Mouse (Mus musculus): ENCODE results near the gene Rac2. TPM values are rescaled to one million over a fixed set of nuclear protein-coding genes. Genes with fewer than 3 reads are reported as not detected.

The Rac2 gene
- polyA plus RNA-seq, 1 experiment from 2014 or later: 6.4 TPM

- no peak for DNase-seq (ENCODE audit: low spot score)
- Histone ChIP-seq H3K27me3 (ENCODE audit: control insufficient read depth, insufficient read depth, low read length) (no peaks in the 10 kb centered on the region), H3K36me3 (ENCODE audit: control insufficient read depth, insufficient read depth, low read length) (no peaks in the 10 kb centered on the region), H3K4me2 (replicated peaks; ENCODE audit: low read depth, low read length) (no peak overlapping the region), H3K9ac (ENCODE audit: low read depth, low read length) (no peak overlapping the region), H3K4me3 (ENCODE audit: low read depth, low read length) (no peak overlapping the region), H3K4me1 (replicated peaks; ENCODE audit: control insufficient read depth, insufficient read depth, low read length) (peaks cover 3% of the 10 kb centered on the region; the same call in 1 of the 2 replicates), H3K27ac (ENCODE audit: low read depth, low read length) (no peak overlapping the region), H3K9me3 (ENCODE audit: control insufficient read depth, low read length) (no peaks in the 10 kb centered on the region)
- no peak for ATAC-seq (ENCODE audit: low FRiP score)
- WGBS: 91% methylated on average over 6 of the region's 6 CpGs
Observed at GRCm38 (mm10) chr15:78510736-78511135, 61.8 kb downstream of the Rac2 start.

GRCm38 (mm10) chr15:78510121-78510576, 62.4 kb downstream of the Rac2 start:
- Histone ChIP-seq H3K27ac (ENCODE audit: low read depth, low read length) (0 out of 2 replicates have a peak overlapping the region, but pooled peaks have one; percentile 52), H3K27me3 (ENCODE audit: control insufficient read depth, insufficient read depth, low read length) (no peaks in the 10 kb centered on the region), H3K4me1 (replicated peaks; ENCODE audit: control insufficient read depth, insufficient read depth, low read length) (peaks cover 3% of the 10 kb centered on the region; the same call in 1 of the 2 replicates), H3K9me3 (ENCODE audit: control insufficient read depth, low read length) (no peaks in the 10 kb centered on the region), H3K9ac (ENCODE audit: low read depth, low read length) (peak overlapping the region; percentile 32; the same call in 1 of the 2 replicates), H3K36me3 (ENCODE audit: control insufficient read depth, insufficient read depth, low read length) (no peaks in the 10 kb centered on the region), H3K4me2 (replicated peaks; ENCODE audit: low read depth, low read length) (peak overlapping the region; percentile 5; the same call in 1 of the 2 replicates), H3K4me3 (ENCODE audit: low read depth, low read length) (no peak overlapping the region)
- DNase-seq (ENCODE audit: low spot score): no peak
- no peak for ATAC-seq (ENCODE audit: low FRiP score)
- WGBS: 67% methylated on average over 8 of the region's 8 CpGs

- Histone ChIP-seq H3K27me3 (ENCODE audit: control insufficient read depth, insufficient read depth, low read length) (no peaks in the 10 kb centered on the region), H3K4me3 (ENCODE audit: low read depth, low read length) (no peak overlapping the region), H3K36me3 (ENCODE audit: control insufficient read depth, insufficient read depth, low read length) (no peaks in the 10 kb centered on the region), H3K27ac (ENCODE audit: low read depth, low read length) (0 out of 2 replicates have a peak overlapping the region, but pooled peaks have one; percentile 52), H3K9ac (ENCODE audit: low read depth, low read length) (peak overlapping the region; percentile 32; the same call in 1 of the 2 replicates), H3K9me3 (ENCODE audit: control insufficient read depth, low read length) (no peaks in the 10 kb centered on the region), H3K4me1 (replicated peaks; ENCODE audit: control insufficient read depth, insufficient read depth, low read length) (peaks cover 3% of the 10 kb centered on the region; the same call in 1 of the 2 replicates), H3K4me2 (replicated peaks; ENCODE audit: low read depth, low read length) (peak overlapping the region; percentile 5; the same call in 1 of the 2 replicates)
- no peak for ATAC-seq (ENCODE audit: low FRiP score)
- peak; percentile 48 for DNase-seq (ENCODE audit: low spot score)
- 44% methylated on average over 12 of the region's 12 CpGs for WGBS
Observed at GRCm38 (mm10) chr15:78509297-78509899, 63.2 kb downstream of the Rac2 start.

Other genes starting within 250 kb of the Rac2 start
- gene Csf2rb, start 247.0 kb downstream of the Rac2 start, polyA plus RNA-seq (2014; fragmentation: Nextera tagmentation; extraction: Ambion mirVana): 1.3 and 1.9 TPM in 2 replicates
- not detected in 2 replicates for gene Tex33, start 176.9 kb downstream of the Rac2 start, polyA plus RNA-seq (2014; fragmentation: Nextera tagmentation; extraction: Ambion mirVana)
- 8.5 TPM in 2 replicates for gene Tst, start 166.9 kb downstream of the Rac2 start, polyA plus RNA-seq (2014; fragmentation: Nextera tagmentation; extraction: Ambion mirVana)
- 2.6 and 2.7 TPM in 2 replicates for gene Mpst, start 166.4 kb downstream of the Rac2 start, polyA plus RNA-seq (2014; fragmentation: Nextera tagmentation; extraction: Ambion mirVana)
- 62.7 and 65.8 TPM in 2 replicates for gene Kctd17, start 144.2 kb downstream of the Rac2 start, polyA plus RNA-seq (2014; fragmentation: Nextera tagmentation; extraction: Ambion mirVana)
- gene Tmprss6, start 104.1 kb downstream of the Rac2 start, polyA plus RNA-seq (2014; fragmentation: Nextera tagmentation; extraction: Ambion mirVana): 0.05 and 0.24 TPM in 2 replicates
- not detected in 2 replicates for gene Il2rb, start 77.5 kb downstream of the Rac2 start, polyA plus RNA-seq (2014; fragmentation: Nextera tagmentation; extraction: Ambion mirVana)
- 11.8 and 12.4 TPM in 2 replicates for gene C1qtnf6, start 41.4 kb downstream of the Rac2 start, polyA plus RNA-seq (2014; fragmentation: Nextera tagmentation; extraction: Ambion mirVana)
- gene Sstr3, start 28.1 kb downstream of the Rac2 start, polyA plus RNA-seq (2014; fragmentation: Nextera tagmentation; extraction: Ambion mirVana): 0.10 and 0.22 TPM in 2 replicates
- 2.1 and 4.4 TPM in 2 replicates for gene Cyth4, start 24.3 kb upstream of the Rac2 start, polyA plus RNA-seq (2014; fragmentation: Nextera tagmentation; extraction: Ambion mirVana)
- 0.60 and 0.85 TPM in 2 replicates for gene Elfn2, start 146.0 kb upstream of the Rac2 start, polyA plus RNA-seq (2014; fragmentation: Nextera tagmentation; extraction: Ambion mirVana)
- 34.6 and 34.7 TPM in 2 replicates for gene Mfng, start 200.7 kb upstream of the Rac2 start, polyA plus RNA-seq (2014; fragmentation: Nextera tagmentation; extraction: Ambion mirVana)
- gene Card10, start 230.3 kb upstream of the Rac2 start, polyA plus RNA-seq (2014; fragmentation: Nextera tagmentation; extraction: Ambion mirVana): 1.8 and 2.4 TPM in 2 replicates